Mouse (Mus musculus): Measurements from ENCODE around the gene Zfp362. TPM values are rescaled to one million over a fixed set of nuclear protein-coding genes. Genes with fewer than 3 reads are reported as not detected.

The Zfp362 gene
- polyA plus RNA-seq, 1 experiment, result not detected

GRCm38 (mm10) chr4:128787023-128787939, 18.6 kb downstream of the Zfp362 start:
- WGBS, result 58% methylated on average over 24 of the region's 24 CpGs
- no peak overlapping the region for H3K27ac ChIP-seq (ENCODE audit: insufficient read depth, low read depth, low read length)
- H3K4me1 ChIP-seq (ENCODE audit: control insufficient read depth, insufficient read depth, low read length), result peaks cover 31% of the 10 kb centered on the region
- TF ChIP-seq POLR2A (IDR thresholded peaks at IDR 0.05; ENCODE audit: insufficient read depth, low read depth, low read length) (no peak), CTCF (IDR thresholded peaks at IDR 0.05; ENCODE audit: insufficient read depth, low read depth, low read length) (no peak)
- no peak overlapping the region for H3K4me3 ChIP-seq (ENCODE audit: insufficient read depth, low read depth, low read length)

GRCm38 (mm10) chr4:128785921-128786654, 19.8 kb downstream of the Zfp362 start:
- Histone ChIP-seq H3K4me1 (ENCODE audit: control insufficient read depth, insufficient read depth, low read length) (peaks cover 34% of the 10 kb centered on the region), H3K27ac (ENCODE audit: insufficient read depth, low read depth, low read length) (no peak overlapping the region), H3K4me3 (ENCODE audit: insufficient read depth, low read depth, low read length) (no peak overlapping the region)
- WGBS, result 92% methylated on average over 11 of the region's 11 CpGs
- TF ChIP-seq CTCF (IDR thresholded peaks at IDR 0.05; ENCODE audit: insufficient read depth, low read depth, low read length), result no peak

- WGBS, result 77% methylated on average over 15 of the region's 15 CpGs
- TF ChIP-seq CTCF (IDR thresholded peaks at IDR 0.05; ENCODE audit: insufficient read depth, low read depth, low read length) (no peak), POLR2A (IDR thresholded peaks at IDR 0.05; ENCODE audit: insufficient read depth, low read depth, low read length) (no peak)
- Histone ChIP-seq H3K27ac (ENCODE audit: insufficient read depth, low read depth, low read length) (no peak overlapping the region), H3K4me1 (ENCODE audit: control insufficient read depth, insufficient read depth, low read length) (peaks cover 33% of the 10 kb centered on the region), H3K4me3 (ENCODE audit: insufficient read depth, low read depth, low read length) (no peak overlapping the region)
These were observed 20.8 kb downstream of the Zfp362 start for GRCm38 (mm10) chr4:128784950-128785631.

GRCm38 (mm10) chr4:128782645-128783044, 23.2 kb downstream of the Zfp362 start:
- H3K27ac ChIP-seq (ENCODE audit: insufficient read depth, low read depth, low read length), result no peak overlapping the region

GRCm38 (mm10) chr4:128782037-128782436, 23.8 kb downstream of the Zfp362 start:
- Histone ChIP-seq H3K27ac (ENCODE audit: insufficient read depth, low read depth, low read length) (0 out of 2 replicates have a peak overlapping the region, but pooled peaks have one; percentile 14), H3K4me3 (ENCODE audit: insufficient read depth, low read depth, low read length) (no peak overlapping the region), H3K4me1 (ENCODE audit: control insufficient read depth, insufficient read depth, low read length) (peaks cover 19% of the 10 kb centered on the region)
- 79% methylated on average over 7 of the region's 7 CpGs for WGBS
- no peak for TF ChIP-seq POLR2A (IDR thresholded peaks at IDR 0.05; ENCODE audit: insufficient read depth, low read depth, low read length)
- TF ChIP-seq CTCF (IDR thresholded peaks at IDR 0.05; ENCODE audit: insufficient read depth, low read depth, low read length), result no peak

More at GRCm38 (mm10) chr4:128782645-128783044, 23.2 kb downstream of the Zfp362 start:
- Histone ChIP-seq H3K4me1 (ENCODE audit: control insufficient read depth, insufficient read depth, low read length) (peaks cover 21% of the 10 kb centered on the region), H3K4me3 (ENCODE audit: insufficient read depth, low read depth, low read length) (no peak overlapping the region)
- 30% methylated on average over 4 of the region's 4 CpGs for WGBS
- TF ChIP-seq CTCF (IDR thresholded peaks at IDR 0.05; ENCODE audit: insufficient read depth, low read depth, low read length), result no peak
- no peak for TF ChIP-seq POLR2A (IDR thresholded peaks at IDR 0.05; ENCODE audit: insufficient read depth, low read depth, low read length)

GRCm38 (mm10) chr4:128777593-128777992, 28.3 kb downstream of the Zfp362 start:
- no peak overlapping the region for H3K27ac ChIP-seq (ENCODE audit: insufficient read depth, low read depth, low read length)
- no peak overlapping the region for H3K4me3 ChIP-seq (ENCODE audit: insufficient read depth, low read depth, low read length)
- peaks cover 8% of the 10 kb centered on the region for H3K4me1 ChIP-seq (ENCODE audit: control insufficient read depth, insufficient read depth, low read length)
- 81% methylated on average over 11 of the region's 11 CpGs for WGBS
- no peak for TF ChIP-seq POLR2A (IDR thresholded peaks at IDR 0.05; ENCODE audit: insufficient read depth, low read depth, low read length)
- TF ChIP-seq CTCF (IDR thresholded peaks at IDR 0.05; ENCODE audit: insufficient read depth, low read depth, low read length), result no peak

- no peak for TF ChIP-seq POLR2A (IDR thresholded peaks at IDR 0.05; ENCODE audit: insufficient read depth, low read depth, low read length)
- TF ChIP-seq CTCF (IDR thresholded peaks at IDR 0.05; ENCODE audit: insufficient read depth, low read depth, low read length), result peak; percentile 93
- Histone ChIP-seq H3K4me1 (ENCODE audit: control insufficient read depth, insufficient read depth, low read length) (0 out of 2 replicates have a peak, but pooled peaks cover 3% of the 10 kb centered on the region), H3K4me3 (ENCODE audit: insufficient read depth, low read depth, low read length) (no peak overlapping the region), H3K27ac (ENCODE audit: insufficient read depth, low read depth, low read length) (no peak overlapping the region)
- WGBS, result 38% methylated on average over 20 of the region's 20 CpGs
These were observed 29.1 kb downstream of the Zfp362 start for GRCm38 (mm10) chr4:128776568-128777289.

GRCm38 (mm10) chr4:128774467-128774866, 31.4 kb downstream of the Zfp362 start:
- no peak overlapping the region for H3K27ac ChIP-seq (ENCODE audit: insufficient read depth, low read depth, low read length)
- no peak overlapping the region for H3K4me3 ChIP-seq (ENCODE audit: insufficient read depth, low read depth, low read length)
- 78% methylated on average over 9 of the region's 9 CpGs for WGBS
- TF ChIP-seq POLR2A (IDR thresholded peaks at IDR 0.05; ENCODE audit: insufficient read depth, low read depth, low read length), result no peak
- peak; percentile 36; the same call in 1 of the 2 replicates for TF ChIP-seq CTCF (IDR thresholded peaks at IDR 0.05; ENCODE audit: insufficient read depth, low read depth, low read length)
- 0 out of 2 replicates have a peak, but pooled peaks cover 3% of the 10 kb centered on the region for H3K4me1 ChIP-seq (ENCODE audit: control insufficient read depth, insufficient read depth, low read length)

Measured in olfactory bulb, adult 2 months (tissue).